Comparison of ENCODE assay signal across 32 mouse cellular contexts in genomic region chr3:151411488-151411887, GRCm38 (mm10). TPM values are rescaled to one million over a fixed set of nuclear protein-coding genes. Genes with fewer than 3 reads are reported as not detected.
DNase-seq lines count a peak whose midpoint lies in the region; ATAC-seq lines count a peak whose summit lies in the region.
"Had no signal": no experiment of that assay in that cellular context is flagged by ENCODE, and none has a peak within 500 bp of the region (broad histone marks: within the 10 kb centered on the region; RNA-seq: fewer than 3 reads in every experiment).

No protein-coding gene starts in this region.

- H3K36me3 ChIP-seq in forebrain, embryonic 15.5 days, result no peaks in the 10 kb centered on the region
- no peaks in the 10 kb centered on the region for H3K36me3 ChIP-seq in forebrain, embryonic 11.5 days (ENCODE audit: control insufficient read depth, insufficient read depth, low read length)
- no peaks in the 10 kb centered on the region for H3K36me3 ChIP-seq in midbrain, embryonic 14.5 days (ENCODE audit: control insufficient read depth, insufficient read depth, low read length)
- H3K36me3 ChIP-seq in midbrain, embryonic 16.5 days (ENCODE audit: control insufficient read depth, insufficient read depth, low read length), result no peaks in the 10 kb centered on the region
- H3K36me3 ChIP-seq: embryonic facial prominence, embryonic 10.5 days; embryonic facial prominence, embryonic 15.5 days; heart, embryonic 10.5 days; heart, embryonic 15.5 days; hindbrain, embryonic 12.5 days; limb, embryonic 10.5 days; limb, embryonic 15.5 days; liver, embryonic 13.5 days; neural tube, embryonic 13.5 days; stomach, embryonic 15.5 days had no signal

- 44% methylated on average over 4 of the region's 4 CpGs for WGBS in forebrain, embryonic 15.5 days
- WGBS in forebrain, embryonic 11.5 days, result 93% methylated on average over 4 of the region's 4 CpGs
- WGBS in midbrain, embryonic 14.5 days, result 90% methylated on average over 4 of the region's 4 CpGs
- 88% methylated on average over 4 of the region's 4 CpGs for WGBS in midbrain, embryonic 16.5 days

- no peak overlapping the region for H3K4me3 ChIP-seq in forebrain, embryonic 15.5 days
- no peak overlapping the region for H3K4me3 ChIP-seq in forebrain, embryonic 11.5 days (ENCODE audit: low read depth, low read length)
- H3K4me3 ChIP-seq in midbrain, embryonic 14.5 days (replicated peaks; ENCODE audit: low read depth, low read length), result no peak overlapping the region
- no peak overlapping the region for H3K4me3 ChIP-seq in midbrain, embryonic 16.5 days (ENCODE audit: low read depth, low read length)
- H3K4me3 ChIP-seq: embryonic facial prominence, embryonic 10.5 days; embryonic facial prominence, embryonic 15.5 days; heart, embryonic 10.5 days; heart, embryonic 15.5 days; hindbrain, embryonic 12.5 days; limb, embryonic 10.5 days; limb, embryonic 15.5 days; liver, embryonic 13.5 days; neural tube, embryonic 13.5 days; stomach, embryonic 15.5 days had no signal

- H3K4me2 ChIP-seq in forebrain, embryonic 15.5 days (replicated peaks), result no peak overlapping the region
- H3K4me2 ChIP-seq in forebrain, embryonic 11.5 days (ENCODE audit: low read depth, low read length, severe bottlenecking), result no peak overlapping the region
- H3K4me2 ChIP-seq in midbrain, embryonic 14.5 days (ENCODE audit: low read length), result no peak overlapping the region
- no peak overlapping the region for H3K4me2 ChIP-seq in midbrain, embryonic 16.5 days (ENCODE audit: low read length)
- H3K4me2 ChIP-seq: embryonic facial prominence, embryonic 15.5 days; heart, embryonic 15.5 days; hindbrain, embryonic 12.5 days; limb, embryonic 15.5 days; liver, embryonic 13.5 days; neural tube, embryonic 13.5 days; stomach, embryonic 15.5 days had no signal

- H3K9me3 ChIP-seq in forebrain, embryonic 15.5 days, result no peaks in the 10 kb centered on the region
- no peaks in the 10 kb centered on the region for H3K9me3 ChIP-seq in forebrain, embryonic 11.5 days (ENCODE audit: control insufficient read depth, low read length)
- H3K9me3 ChIP-seq in midbrain, embryonic 14.5 days (ENCODE audit: control insufficient read depth, low read length), result no peaks in the 10 kb centered on the region
- no peaks in the 10 kb centered on the region for H3K9me3 ChIP-seq in midbrain, embryonic 16.5 days (replicated peaks; ENCODE audit: control insufficient read depth, low read length, poor library complexity, severe bottlenecking)
- H3K9me3 ChIP-seq: embryonic facial prominence, embryonic 10.5 days; embryonic facial prominence, embryonic 15.5 days; heart, embryonic 10.5 days; heart, embryonic 15.5 days; hindbrain, embryonic 12.5 days; limb, embryonic 10.5 days; limb, embryonic 15.5 days; liver, embryonic 13.5 days; neural tube, embryonic 13.5 days; stomach, embryonic 15.5 days had no signal

- H3K27me3 ChIP-seq in forebrain, embryonic 15.5 days, result no peaks in the 10 kb centered on the region
- no peaks in the 10 kb centered on the region for H3K27me3 ChIP-seq in forebrain, embryonic 11.5 days (ENCODE audit: control insufficient read depth, insufficient read depth, low read length)
- H3K27me3 ChIP-seq in midbrain, embryonic 14.5 days (ENCODE audit: control insufficient read depth, insufficient read depth, low read length), result no peaks in the 10 kb centered on the region
- H3K27me3 ChIP-seq in midbrain, embryonic 16.5 days (ENCODE audit: control insufficient read depth, insufficient read depth, low read depth, low read length), result no peaks in the 10 kb centered on the region
- H3K27me3 ChIP-seq: embryonic facial prominence, embryonic 15.5 days; heart, embryonic 15.5 days; hindbrain, embryonic 12.5 days; limb, embryonic 15.5 days; liver, embryonic 13.5 days; neural tube, embryonic 13.5 days; stomach, embryonic 15.5 days had no signal

- DNase-seq in forebrain, embryonic 11.5 days (ENCODE audit: low spot score), result no peak
- DNase-seq in midbrain, embryonic 14.5 days, result peak; percentile 28
- peak; percentile 67 for DNase-seq in brain, embryonic 18.5 days (ENCODE audit: low read depth, low spot score)
- DNase-seq in telencephalon, adult 2 months (ENCODE audit: low read depth, low spot score), result peak; percentile 5
- DNase-seq: adrenal gland, adult 2 months; adrenal gland, postnatal 36 days; B cell, adult 2 months; cerebellum, adult 11 months; cerebellum, adult 9-10 months; gastrocnemius, postnatal 25 days; heart, adult 11 months; kidney, adult 11 months; kidney, postnatal 14 days; layer of hippocampus, adult 9-11 months; liver, embryonic 13.5 days; lung, adult 18-20 months; thymus, postnatal 14 days had no signal

- H3K27ac ChIP-seq in forebrain, embryonic 15.5 days (replicated peaks), result peak overlapping the region; percentile 56; the same call in 1 of the 2 replicates
- no peak overlapping the region for H3K27ac ChIP-seq in forebrain, embryonic 11.5 days (ENCODE audit: low read depth, low read length)
- H3K27ac ChIP-seq in midbrain, embryonic 14.5 days (replicated peaks; ENCODE audit: low read depth, low read length), result no peak overlapping the region
- H3K27ac ChIP-seq in midbrain, embryonic 16.5 days (ENCODE audit: low read length), result no peak overlapping the region
- H3K27ac ChIP-seq: embryonic facial prominence, embryonic 10.5 days; embryonic facial prominence, embryonic 15.5 days; heart, embryonic 10.5 days; heart, embryonic 15.5 days; hindbrain, embryonic 12.5 days; limb, embryonic 10.5 days; limb, embryonic 15.5 days; liver, embryonic 13.5 days; macrophage; neural tube, embryonic 13.5 days; stomach, embryonic 15.5 days had no signal

- H3K9ac ChIP-seq in forebrain, embryonic 15.5 days (replicated peaks), result no peak overlapping the region
- no peak overlapping the region for H3K9ac ChIP-seq in forebrain, embryonic 11.5 days (ENCODE audit: low read length)
- H3K9ac ChIP-seq in midbrain, embryonic 14.5 days (replicated peaks; ENCODE audit: low read length), result no peak overlapping the region
- H3K9ac ChIP-seq in midbrain, embryonic 16.5 days (ENCODE audit: low read depth, low read length), result no peak overlapping the region
- H3K9ac ChIP-seq: embryonic facial prominence, embryonic 15.5 days; heart, embryonic 15.5 days; hindbrain, embryonic 12.5 days; limb, embryonic 15.5 days; liver, embryonic 13.5 days; neural tube, embryonic 13.5 days; stomach, embryonic 15.5 days had no signal

- peak; percentile 90 for ATAC-seq in forebrain, embryonic 15.5 days (replicated peaks)
- no peak for ATAC-seq in forebrain, embryonic 11.5 days (replicated peaks; ENCODE audit: low FRiP score)
- no peak for ATAC-seq in midbrain, embryonic 14.5 days (ENCODE audit: low FRiP score, low TSS enrichment)
- ATAC-seq in midbrain, embryonic 16.5 days, result no peak
- no peak for ATAC-seq in megakaryocyte progenitor cell, adult 5-6 weeks (replicated peaks; ENCODE audit: poor library complexity)
- ATAC-seq: inflammation-experienced regulatory T-cells, adult 6 months; lung, postnatal 0 days had no signal

- H3K4me1 ChIP-seq in forebrain, embryonic 15.5 days, result no peaks in the 10 kb centered on the region
- H3K4me1 ChIP-seq in forebrain, embryonic 11.5 days (replicated peaks; ENCODE audit: control insufficient read depth, insufficient read depth, low read length), result no peaks in the 10 kb centered on the region
- H3K4me1 ChIP-seq in midbrain, embryonic 14.5 days (ENCODE audit: control insufficient read depth, insufficient read depth, low read length), result no peaks in the 10 kb centered on the region
- no peaks in the 10 kb centered on the region for H3K4me1 ChIP-seq in midbrain, embryonic 16.5 days (ENCODE audit: control insufficient read depth, insufficient read depth, low read length)
- H3K4me1 ChIP-seq: embryonic facial prominence, embryonic 10.5 days; embryonic facial prominence, embryonic 15.5 days; heart, embryonic 10.5 days; heart, embryonic 15.5 days; hindbrain, embryonic 12.5 days; limb, embryonic 10.5 days; limb, embryonic 15.5 days; liver, embryonic 13.5 days; neural tube, embryonic 13.5 days; stomach, embryonic 15.5 days had no signal

RNA-seq across cellular contexts. Expression of gene Adgrl4, which starts 26.2 kb away (rescaled TPM):
- polyA plus RNA-seq in forebrain, embryonic 15.5 days (2015; fragmentation: Nextera tagmentation; extraction: Ambion mirVana), result 10.8 and 12.5 TPM in 2 replicates
- 7.0 and 7.3 TPM in 2 replicates for polyA plus RNA-seq in forebrain, embryonic 11.5 days (2014; fragmentation: Nextera tagmentation; extraction: Ambion mirVana)
- polyA plus RNA-seq in midbrain, embryonic 14.5 days (2014; fragmentation: Nextera tagmentation; extraction: Ambion mirVana), result 12.2 and 15.5 TPM in 2 replicates
- 15.8 and 15.9 TPM in 2 replicates for polyA plus RNA-seq in midbrain, embryonic 16.5 days (2015; fragmentation: Nextera tagmentation; extraction: Ambion mirVana)
- total RNA-seq in megakaryocyte progenitor cell, adult 5-6 weeks (2015), result 169 and 236 TPM in 2 replicates
- total RNA-seq in megakaryocyte progenitor cell, adult 5-6 weeks (2017), result 133 and 193 TPM in 2 replicates
- polyA plus RNA-seq: inflammation-experienced regulatory T-cells, adult 6 months had no signal
